Mouse (Mus musculus) left cerebral cortex, adult 2 months (tissue): ENCODE measurements around the gene Ddah2. TPM values are rescaled to one million over a fixed set of nuclear protein-coding genes. Genes with fewer than 3 reads are reported as not detected.
A peak's percentile ranks its signal among the peaks of the same experiment; 100 is the strongest.

Experiments
- DNase-seq, 2 experiments: peaks; one replicate each; pipeline ENCODE4 v3.0.0; 2021 to 2022; ENCODE audit warnings: low spot score in 2 of 2, mixed read lengths in 1 of 2; ENCODE audit errors: extremely low spot score in 1 of 2
- H3K27ac ChIP-seq: fragments of 200-600 bp; 2 replicates; pipeline ENCODE4 v1.8.1; 2022
- H3K4me3 ChIP-seq: fragments of 200-600 bp; 2 replicates; pipeline ENCODE4 v1.8.1; 2022
- CTCF ChIP-seq: fragments of 200-600 bp; IDR thresholded peaks from 2 replicates; pipeline ENCODE4 v1.8.1; 2022; ENCODE audit warnings: antibody characterized with exemption, mild to moderate bottlenecking, moderate library complexity
- intact Hi-C: fragments of 180-260 bp; cut with DNase I; formaldehyde crosslinking; loops from one replicate; pipeline ENCODE4 v1.15.1; 2025
- total RNA-seq, 2 experiments: library from RNA; stranded (reverse); gene quantifications; 2 replicates each; pipeline ENCODE4 v1.2.3; 2021

Gene Ddah2
- total RNA-seq, 2 experiments from 2014 or later: 10.1 to 11.0 TPM

- intact Hi-C loops: loop anchor here (10.0 kb wide), 1 partner anchor 214 kb away; the partner anchor contains the start of genes Atp6v1g2 and Nfkbil1
- no peak for TF ChIP-seq CTCF
- no peak overlapping the region for H3K4me3 ChIP-seq
- no peak for DNase-seq
- H3K27ac ChIP-seq: no peak overlapping the region
Observed at GRCm38 (mm10) chr17:35020551-35020950, 38.3 kb upstream of the Ddah2 start.

GRCm38 (mm10) chr17:35021163-35021808, 37.5 kb upstream of the Ddah2 start:
- Histone ChIP-seq H3K4me3 (no peak overlapping the region; the same call in 1 of the 2 replicates), H3K27ac (no peak overlapping the region)
- TF ChIP-seq CTCF: peak; percentile 99
- intact Hi-C loops: loop anchor here (1.0 to 10.0 kb wide), 3 partner anchors 38 to 214 kb away; partner anchors contain the start of genes Atp6v1g2, Ddah2 and Nfkbil1
- DNase-seq: peak; percentile 81 to 87

GRCm38 (mm10) chr17:35021842-35022477, 36.9 kb upstream of the Ddah2 start:
- H3K27ac ChIP-seq: no peak overlapping the region
- no peak overlapping the region for H3K4me3 ChIP-seq
- intact Hi-C loops: loop anchor here (1.0 to 10.0 kb wide), 3 partner anchors 37 to 213 kb away; partner anchors contain the start of genes Atp6v1g2, Ddah2 and Nfkbil1
- DNase-seq: no peak
- TF ChIP-seq CTCF: no peak

- intact Hi-C loops: loop anchor here (10.0 kb wide), 1 partner anchor 212 kb away; the partner anchor contains the start of genes Atp6v1g2 and Nfkbil1
Observed at GRCm38 (mm10) chr17:35022541-35023060, 36.2 kb upstream of the Ddah2 start.

GRCm38 (mm10) chr17:35023221-35023620, 35.6 kb upstream of the Ddah2 start:
- intact Hi-C loops: loop anchor here (10.0 kb wide), 1 partner anchor 212 kb away; the partner anchor contains the start of genes Atp6v1g2 and Nfkbil1
- TF ChIP-seq CTCF: no peak
- DNase-seq: no peak
- Histone ChIP-seq H3K27ac (no peak overlapping the region), H3K4me3 (no peak overlapping the region)

More at GRCm38 (mm10) chr17:35022541-35023060, 36.2 kb upstream of the Ddah2 start:
- no peak for TF ChIP-seq CTCF
- Histone ChIP-seq H3K4me3 (no peak overlapping the region), H3K27ac (no peak overlapping the region)
- no peak for DNase-seq

GRCm38 (mm10) chr17:35023756-35024155, 35.1 kb upstream of the Ddah2 start:
- TF ChIP-seq CTCF: no peak
- intact Hi-C loops: loop anchor here (10.0 kb wide), 1 partner anchor 211 kb away; the partner anchor contains the start of genes Atp6v1g2 and Nfkbil1
- DNase-seq: no peak
- no peak overlapping the region for H3K27ac ChIP-seq
- H3K4me3 ChIP-seq: no peak overlapping the region

GRCm38 (mm10) chr17:35024261-35024660, 34.6 kb upstream of the Ddah2 start:
- Histone ChIP-seq H3K27ac (no peak overlapping the region), H3K4me3 (no peak overlapping the region)
- no peak for TF ChIP-seq CTCF
- intact Hi-C loops: loop anchor here (10.0 kb wide), 1 partner anchor 211 kb away; the partner anchor contains the start of genes Atp6v1g2 and Nfkbil1
- DNase-seq: no peak

- TF ChIP-seq CTCF: no peak
- Histone ChIP-seq H3K27ac (no peak overlapping the region), H3K4me3 (no peak overlapping the region)
- intact Hi-C loops: loop anchor here (10.0 kb wide), 1 partner anchor 210 kb away; the partner anchor contains the start of genes Atp6v1g2 and Nfkbil1
- DNase-seq: no peak
Observed at GRCm38 (mm10) chr17:35024691-35025488, 33.9 kb upstream of the Ddah2 start.

- intact Hi-C loops: loop anchor here (10.0 kb wide), 1 partner anchor 209 kb away; the partner anchor contains the start of genes Atp6v1g2 and Nfkbil1
- DNase-seq: no peak
- H3K4me3 ChIP-seq: no peak overlapping the region
- no peak for TF ChIP-seq CTCF
- H3K27ac ChIP-seq: no peak overlapping the region
Observed at GRCm38 (mm10) chr17:35026206-35026605, 32.6 kb upstream of the Ddah2 start.

- no peak for TF ChIP-seq CTCF
- Histone ChIP-seq H3K4me3 (no peak within 1 kb of the TSS), H3K27ac (no peak within 1 kb of the TSS)
- peak in 1 of 2 experiments; percentile 36 for DNase-seq
- intact Hi-C loops: loop anchor here (10.0 kb wide), 1 partner anchor 207 kb away; the partner anchor contains the start of genes Atp6v1g2 and Nfkbil1
Observed at GRCm38 (mm10) chr17:35027277-35028068, 31.4 kb upstream of the Ddah2 start, which contains the start of gene Sapcd1. Gene Sapcd1, minus strand, starts transcription at chr17:35028016.
